Mouse (Mus musculus) brain, embryonic 14.5 days (tissue): ENCODE measurements around the gene Trmt61a. TPM values are rescaled to one million over a fixed set of nuclear protein-coding genes. Genes with fewer than 3 reads are reported as not detected.

Experiments
- DNase-seq: peaks from one replicate; pipeline ENCODE4 v3.0.0-alpha.2; 2011; ENCODE audit warnings: low read depth
- CTCF ChIP-seq: fragments of 200-500 bp; IDR thresholded peaks from 2 replicates; pipeline ENCODE4 v1.5.1; 2012; ENCODE audit warnings: inconsistent platforms, mild to moderate bottlenecking, moderate library complexity, borderline replicate concordance; ENCODE audit not compliant: insufficient read depth, insufficient read length; ENCODE audit errors: extremely low read depth
- POLR2A ChIP-seq: fragments of 200-500 bp; IDR thresholded peaks from 2 replicates; pipeline ENCODE4 v1.6.1; 2012; ENCODE audit warnings: mild to moderate bottlenecking, inconsistent platforms, borderline replicate concordance; ENCODE audit not compliant: poor library complexity, insufficient read depth, insufficient read length, severe bottlenecking; ENCODE audit errors: extremely low read depth
- polyA plus RNA-seq: library from polyadenylated mRNA; depleted of rRNA; stranded (reverse); fragments of >200 nt; gene quantifications from 2 replicates; pipeline ENCODE4 v1.2.3, GENCODE M21; 2012

The Trmt61a gene
- polyA plus RNA-seq, 1 experiment: 21.9 TPM

DNA sequence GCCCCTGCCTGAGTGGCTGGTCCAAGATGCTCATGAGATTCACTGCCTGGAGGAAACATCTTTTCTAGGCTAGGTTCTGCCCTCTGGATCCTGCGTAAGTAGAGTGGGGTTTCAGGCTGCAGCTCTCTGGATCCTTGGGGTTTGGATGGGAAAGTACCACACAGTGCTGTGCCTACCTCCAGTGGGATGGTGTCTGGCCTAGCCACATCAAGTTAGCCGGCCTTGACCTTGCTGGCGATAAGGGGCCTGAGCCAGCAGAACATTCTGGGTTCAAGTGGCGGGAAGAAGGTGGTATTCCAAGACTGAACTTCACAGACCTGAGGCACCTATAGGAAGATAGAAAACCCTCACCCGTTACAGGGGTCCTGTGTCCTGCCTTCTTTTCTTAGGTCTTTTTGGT lies 10.5 kb upstream of the Trmt61a start:
- TF ChIP-seq POLR2A (no peak), CTCF (no peak)
- no peak for DNase-seq

DNA sequence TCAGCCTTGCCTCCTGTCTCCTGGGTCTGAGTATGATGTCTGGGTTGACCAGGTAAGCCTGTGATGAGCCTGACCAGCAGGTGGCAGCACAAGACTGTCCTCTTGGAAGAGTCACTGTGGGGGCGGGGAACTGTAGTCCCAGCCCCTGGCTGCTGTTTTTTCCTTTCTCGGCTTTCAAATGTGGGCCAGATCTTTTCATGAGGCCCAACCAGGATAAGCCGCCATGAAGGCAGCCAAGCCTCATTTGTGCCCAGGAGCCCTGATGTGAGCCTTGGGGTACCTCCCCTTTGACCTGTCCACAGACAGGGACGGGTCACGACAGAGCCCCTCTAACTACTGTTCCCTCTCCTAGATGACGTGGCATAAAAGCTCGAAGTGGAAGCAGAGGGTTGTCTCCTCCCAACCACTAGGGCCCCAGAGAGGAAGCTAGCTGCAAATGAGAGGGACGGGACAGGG lies 9.4 kb upstream of the Trmt61a start:
- TF ChIP-seq POLR2A (no peak), CTCF (peak; percentile 94)
- peak; percentile 96 for DNase-seq

- TF ChIP-seq POLR2A (no peak), CTCF (no peak)
Measured at GRCm38 (mm10) chr12:111669000-111669788, 8.7 kb upstream of the Trmt61a start.

GRCm38 (mm10) chr12:111669961-111670360 lies 7.9 kb upstream of the Trmt61a start:
- no peak for DNase-seq
- TF ChIP-seq POLR2A (no peak), CTCF (no peak)

More at GRCm38 (mm10) chr12:111669000-111669788, 8.7 kb upstream of the Trmt61a start:
- DNase-seq: peak; percentile 48

DNA sequence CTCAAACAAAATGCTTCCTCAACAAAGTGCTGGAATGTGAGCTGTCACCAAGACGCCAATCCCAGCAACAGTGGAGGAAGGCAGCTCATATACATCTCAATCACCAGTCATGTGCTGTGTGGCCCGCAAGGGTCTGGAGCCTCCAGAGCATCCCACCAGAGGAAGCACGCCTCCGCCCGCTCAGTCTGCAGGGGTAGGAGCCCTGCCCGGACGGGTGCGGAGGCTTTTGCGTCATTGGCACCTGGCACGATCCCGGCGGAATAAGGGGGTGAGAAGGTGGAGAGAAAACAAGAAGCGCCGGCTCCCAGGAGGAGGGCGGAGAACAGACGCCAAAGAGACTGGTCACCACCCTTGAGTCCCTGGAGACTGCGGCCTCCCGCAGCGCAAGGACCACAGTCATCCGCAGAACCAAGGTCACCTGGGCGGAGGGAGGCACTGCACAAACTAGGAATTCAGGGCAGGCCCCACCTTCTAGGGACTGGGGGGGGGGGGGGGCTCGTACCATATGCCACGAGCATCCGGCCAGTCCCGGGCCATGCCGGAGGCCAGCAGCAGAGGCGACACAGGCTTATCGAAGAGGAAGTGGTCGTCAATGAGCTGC lies 7.4 kb upstream of the Trmt61a start:
- TF ChIP-seq CTCF: no peak
- no peak for DNase-seq

- TF ChIP-seq POLR2A (no peak), CTCF (no peak)
- peak; percentile 48 for DNase-seq
Measured at GRCm38 (mm10) chr12:111670976-111671375, 6.9 kb upstream of the Trmt61a start.

GRCm38 (mm10) chr12:111671431-111671902 lies 6.4 kb upstream of the Trmt61a start:
- no peak for TF ChIP-seq POLR2A
- no peak for TF ChIP-seq CTCF
- DNase-seq: peak; percentile 93

- TF ChIP-seq CTCF (no peak), POLR2A (peak; percentile 94)
- peak; percentile 97 for DNase-seq
Measured at GRCm38 (mm10) chr12:111672176-111672575, 5.7 kb upstream of the Trmt61a start, which contains the start of gene Ckb. TSS of gene Ckb (minus strand) at chr12:111672338.

- no peak for DNase-seq
- no peak for TF ChIP-seq CTCF
- no peak for TF ChIP-seq POLR2A
Measured at GRCm38 (mm10) chr12:111672581-111672980, 5.3 kb upstream of the Trmt61a start.

DNA sequence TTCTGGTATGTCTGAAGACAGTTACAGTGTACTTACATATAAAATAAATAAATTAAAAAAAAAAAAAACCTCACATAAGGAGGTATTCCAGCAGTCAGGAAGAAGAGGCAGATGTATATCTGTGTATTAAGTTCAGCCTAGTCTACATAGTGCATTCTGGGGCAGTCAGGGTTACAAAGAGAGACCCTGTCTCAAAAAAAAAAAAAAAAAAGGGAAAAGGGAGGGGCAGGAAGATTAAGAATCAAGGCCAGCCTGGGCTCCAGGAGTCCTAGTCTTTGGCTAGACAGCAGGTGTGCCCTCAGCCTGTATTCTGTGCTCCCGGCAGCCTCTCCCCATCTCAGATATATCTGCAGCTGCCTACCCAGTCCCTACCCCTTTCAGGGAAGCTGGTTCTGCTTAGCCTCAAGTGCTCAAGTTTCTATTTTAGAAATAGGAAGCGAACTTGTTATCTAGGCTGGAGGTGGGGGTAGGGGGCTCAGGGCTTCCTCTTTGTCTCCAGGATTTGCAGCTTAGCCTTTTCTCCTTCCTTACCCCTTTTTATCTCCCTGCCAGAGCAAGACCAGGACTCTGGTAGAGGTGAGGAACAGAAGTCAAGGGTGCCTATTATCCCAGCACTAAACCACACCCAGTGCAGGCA lies 2.9 kb upstream of the Trmt61a start:
- no peak for DNase-seq
- TF ChIP-seq CTCF (no peak), POLR2A (no peak)

DNA sequence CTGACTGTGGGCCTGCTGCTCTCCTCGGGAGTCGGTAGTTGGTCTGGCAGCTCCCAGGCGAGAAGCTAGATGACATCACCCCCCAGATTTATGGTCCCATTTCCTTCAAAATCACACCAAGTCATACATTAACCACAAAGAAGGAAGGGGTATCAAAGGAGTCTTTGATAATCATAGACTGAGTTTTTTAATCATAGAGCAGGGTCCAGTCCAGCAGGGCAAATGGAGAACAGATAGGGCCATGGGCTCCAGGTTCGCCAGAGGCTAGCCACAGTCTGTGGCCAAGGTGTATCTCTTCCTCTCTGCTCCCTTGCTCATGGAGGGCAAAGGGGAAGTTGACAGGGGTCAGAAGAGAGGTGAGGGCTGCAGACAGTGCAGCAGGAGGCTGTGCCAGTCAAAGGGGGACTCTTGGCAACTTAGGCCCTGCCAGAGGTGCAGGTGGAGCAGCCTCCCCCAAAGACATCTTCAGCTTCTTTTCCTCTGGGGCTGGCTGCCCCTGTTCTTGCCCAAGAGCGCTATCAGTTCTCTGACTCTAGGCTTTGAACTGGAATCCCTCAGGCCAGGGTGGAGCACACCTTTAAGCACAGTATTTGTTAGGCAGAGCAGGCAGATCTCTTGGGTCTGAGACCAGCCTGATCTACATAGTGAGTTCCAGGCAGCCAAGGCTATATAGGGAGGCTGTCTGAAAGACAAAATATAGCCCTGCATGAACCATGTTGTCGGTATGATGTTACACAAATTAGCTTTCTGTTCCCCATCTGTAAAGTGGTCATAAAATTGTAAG lies 1.9 kb upstream of the Trmt61a start:
- TF ChIP-seq CTCF (no peak), POLR2A (no peak)
- no peak for DNase-seq

DNA sequence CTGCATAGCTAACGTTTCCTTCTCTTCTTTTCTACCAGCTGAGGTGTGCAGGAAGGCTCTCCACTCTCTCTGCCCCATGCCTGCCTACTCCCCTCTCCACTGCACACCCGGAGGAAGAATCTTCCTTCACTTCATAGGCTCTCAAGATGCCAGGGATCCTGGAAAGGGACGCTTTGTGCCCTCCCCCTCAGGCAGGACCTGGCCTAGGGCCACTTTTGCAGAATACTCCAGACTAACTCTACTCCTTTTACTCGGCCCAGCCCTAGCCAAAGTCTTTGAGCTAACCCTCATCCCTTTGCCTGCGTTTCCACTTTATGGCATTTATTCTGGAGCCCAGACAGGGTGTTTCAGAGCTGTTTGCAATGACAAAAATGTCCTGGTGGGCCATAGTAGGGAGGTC lies 484 bp upstream of the Trmt61a start:
- no peak for DNase-seq
- TF ChIP-seq POLR2A (no peak), CTCF (no peak)
